Mouse (Mus musculus) liver, embryonic 11.5 days (tissue): Measurements from ENCODE around the gene Rtn3. TPM values are rescaled to one million over a fixed set of nuclear protein-coding genes. Genes with fewer than 3 reads are reported as not detected.

Source experiments
- ATAC-seq: fragments of 200-750 bp; cut with Nextera tagmentation; replicated peaks from 2 replicates; pipeline ENCODE4 v1.8.0; 2017; ENCODE audit warnings: moderate number of reproducible peaks, mild to moderate bottlenecking, moderate TSS enrichment, moderate library complexity; ENCODE audit not compliant: low FRiP score
- DNase-seq: peaks from one replicate; pipeline ENCODE4 v3.0.0-alpha.2; 2017; ENCODE audit warnings: low spot score
- H3K27ac ChIP-seq: fragments of 300-500 bp; sonication (generic); 2 replicates; pipeline ENCODE4 v1.5.1; 2014; ENCODE audit warnings: mild to moderate bottlenecking, low read depth, low read length, control low read depth
- H3K27me3 ChIP-seq: fragments of 300-500 bp; sonication (generic); replicated peaks from 2 replicates; pipeline ENCODE4 v1.6.1; 2014; ENCODE audit warnings: low read length, mixed read lengths; ENCODE audit not compliant: control insufficient read depth, insufficient read depth
- H3K36me3 ChIP-seq: fragments of 300-500 bp; sonication (generic); 2 replicates; pipeline ENCODE4 v1.6.1; 2014; ENCODE audit warnings: mild to moderate bottlenecking, low read length, moderate library complexity, mixed read lengths; ENCODE audit not compliant: control insufficient read depth, insufficient read depth
- H3K4me1 ChIP-seq: fragments of 300-500 bp; sonication (generic); replicated peaks from 2 replicates; pipeline ENCODE4 v1.6.1; 2014; ENCODE audit warnings: low read length, mixed read lengths; ENCODE audit not compliant: control insufficient read depth, insufficient read depth
- H3K4me2 ChIP-seq: fragments of 300-500 bp; sonication (generic); 2 replicates; pipeline ENCODE4 v1.6.1; 2014; ENCODE audit warnings: mild to moderate bottlenecking, control low read depth, moderate library complexity
- H3K4me3 ChIP-seq: fragments of 300-500 bp; sonication (generic); 2 replicates; pipeline ENCODE4 v1.5.1; 2014; ENCODE audit warnings: low read depth, low read length, control low read depth
- H3K9ac ChIP-seq: fragments of 300-500 bp; sonication (generic); 2 replicates; pipeline ENCODE4 v1.6.1; 2014; ENCODE audit warnings: low read depth, low read length, control low read depth
- H3K9me3 ChIP-seq: fragments of 300-500 bp; sonication (generic); 2 replicates; pipeline ENCODE4 v1.6.1; 2016; ENCODE audit warnings: low read length, inconsistent platforms, mixed read lengths; ENCODE audit not compliant: control insufficient read depth
- WGBS: fragments of 180-500 bp; shearing (Covaris S2); extraction: QIAGEN DNeasy Blood & Tissue Kit; methylation state at CpG from one replicate; pipeline ENCODE4 v1.1.7; 2014; 5-methylcytosine and 5-hydroxymethylcytosine counted together
- polyA plus RNA-seq: library from polyadenylated mRNA; unstranded; fragments of >200 nt; fragmentation: Nextera tagmentation; extraction: Ambion mirVana; gene quantifications from 2 replicates; pipeline ENCODE4 v1.2.1, GENCODE M21; 2014

The Rtn3 gene
- polyA plus RNA-seq, 1 experiment from 2014 or later, result 77.3 TPM

DNA sequence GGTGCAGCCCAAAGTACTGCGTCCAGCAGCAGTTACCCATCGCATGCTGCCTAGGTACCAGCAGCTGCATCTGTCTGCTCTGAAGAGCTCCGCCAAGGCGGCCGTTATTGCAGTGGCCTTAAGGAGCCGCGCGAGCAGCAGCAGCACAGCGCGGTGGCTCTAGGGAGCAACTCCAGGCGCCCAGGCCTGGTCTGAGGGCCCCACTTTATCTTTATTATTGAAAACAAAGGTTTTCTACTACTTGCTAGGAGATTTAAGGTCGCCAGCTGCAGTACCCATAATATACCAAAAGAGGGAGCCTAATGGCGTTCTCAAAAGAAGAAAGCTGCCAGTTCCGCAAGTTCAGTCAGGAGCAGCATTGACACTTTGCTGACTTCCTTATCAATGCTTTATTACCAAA is 41.6 kb downstream of the Rtn3 start:
- DNase-seq (no peak), ATAC-seq (no peak)
- no peak overlapping the region for H3K4me2 ChIP-seq
- H3K9ac ChIP-seq, result no peak overlapping the region
- 0 out of 2 replicates have a peak, but pooled peaks cover 3% of the 10 kb centered on the region for H3K4me1 ChIP-seq
- WGBS, result 65% methylated on average over 14 of the region's 14 CpGs
- no peaks in the 10 kb centered on the region for H3K9me3 ChIP-seq
- no peaks in the 10 kb centered on the region for H3K27me3 ChIP-seq
- H3K27ac ChIP-seq, result no peak overlapping the region
- no peak overlapping the region for H3K4me3 ChIP-seq
- peaks cover 5% of the 10 kb centered on the region; the same call in 1 of the 2 replicates for H3K36me3 ChIP-seq

DNA sequence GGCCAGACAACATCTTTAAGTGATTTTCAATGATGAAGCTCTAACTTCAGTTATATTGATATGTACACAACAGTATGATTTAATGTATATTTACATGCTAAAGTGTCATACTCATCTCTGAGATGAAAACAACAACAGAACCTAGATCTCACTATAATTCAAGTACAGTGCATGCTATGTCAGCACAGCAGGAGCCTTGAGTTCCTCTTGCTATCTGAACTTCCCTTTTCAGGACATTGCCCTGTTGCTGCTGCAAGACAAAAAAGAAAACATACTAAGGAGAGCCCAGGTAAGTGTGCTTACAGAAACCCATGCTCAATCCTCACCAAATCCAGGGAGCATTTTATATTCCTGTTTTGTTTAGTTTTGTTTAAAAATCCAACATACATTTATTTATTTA is 44.8 kb downstream of the Rtn3 start:
- H3K4me3 ChIP-seq, result no peak overlapping the region
- ATAC-seq, result no peak
- H3K4me2 ChIP-seq, result no peak overlapping the region
- no peak overlapping the region for H3K27ac ChIP-seq
- H3K36me3 ChIP-seq, result peaks cover 6% of the 10 kb centered on the region; the same call in 1 of the 2 replicates
- no peak for DNase-seq
- no peaks in the 10 kb centered on the region for H3K27me3 ChIP-seq
- no peaks in the 10 kb centered on the region for H3K9me3 ChIP-seq
- H3K9ac ChIP-seq, result no peak overlapping the region
- H3K4me1 ChIP-seq, result 0 out of 2 replicates have a peak, but pooled peaks cover 3% of the 10 kb centered on the region

DNA sequence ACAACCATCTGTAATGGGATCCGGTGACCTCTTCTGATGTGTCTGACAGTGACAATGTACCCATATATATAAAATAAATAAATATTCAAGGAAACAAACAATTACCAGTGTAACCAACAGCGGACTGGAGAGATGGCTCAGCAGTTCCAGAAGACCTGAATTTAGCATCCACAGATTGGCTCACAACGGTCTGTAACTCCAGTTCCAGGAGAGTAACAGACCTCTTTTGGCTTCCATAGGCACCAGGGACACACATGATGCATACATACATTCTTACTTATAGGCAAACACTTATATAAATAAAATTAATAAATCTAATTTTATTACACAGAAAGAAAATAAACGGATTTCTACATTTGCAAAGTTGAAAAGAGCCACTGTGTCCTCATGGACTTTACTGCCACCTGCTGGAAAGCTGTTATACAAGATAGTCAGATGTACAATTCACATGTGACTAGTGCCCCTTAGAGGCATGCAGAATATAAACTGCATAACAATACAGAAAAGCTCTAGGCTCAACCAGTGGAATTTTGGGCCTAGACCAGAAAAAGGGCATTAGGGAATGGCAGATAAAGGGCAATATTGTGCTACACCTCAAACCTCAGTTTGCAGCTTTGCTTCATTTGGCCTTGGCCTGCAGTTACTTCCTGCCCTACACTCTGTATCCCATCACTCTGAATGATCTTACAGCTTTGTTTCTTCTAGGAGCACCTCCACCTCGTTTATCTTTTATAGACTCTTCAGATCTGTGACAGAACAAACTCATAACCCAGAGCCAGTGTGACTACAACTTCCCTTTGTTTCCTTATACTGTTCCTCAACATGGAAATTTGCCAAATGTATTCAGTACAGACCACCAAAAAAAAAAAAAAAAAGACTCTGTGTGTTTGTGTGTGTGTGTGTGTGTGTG is 46.8 kb downstream of the Rtn3 start:
- no peak overlapping the region for H3K4me2 ChIP-seq
- H3K9me3 ChIP-seq, result no peaks in the 10 kb centered on the region
- no peak overlapping the region for H3K27ac ChIP-seq
- DNase-seq (no peak), ATAC-seq (no peak)
- no peaks in the 10 kb centered on the region for H3K27me3 ChIP-seq
- H3K9ac ChIP-seq, result no peak overlapping the region
- WGBS, result 79% methylated on average over 5 of the region's 5 CpGs
- 0 out of 2 replicates have a peak, but pooled peaks cover under 1% of the 10 kb centered on the region for H3K4me1 ChIP-seq
- H3K36me3 ChIP-seq, result peaks cover 21% of the 10 kb centered on the region
- no peak overlapping the region for H3K4me3 ChIP-seq

DNA sequence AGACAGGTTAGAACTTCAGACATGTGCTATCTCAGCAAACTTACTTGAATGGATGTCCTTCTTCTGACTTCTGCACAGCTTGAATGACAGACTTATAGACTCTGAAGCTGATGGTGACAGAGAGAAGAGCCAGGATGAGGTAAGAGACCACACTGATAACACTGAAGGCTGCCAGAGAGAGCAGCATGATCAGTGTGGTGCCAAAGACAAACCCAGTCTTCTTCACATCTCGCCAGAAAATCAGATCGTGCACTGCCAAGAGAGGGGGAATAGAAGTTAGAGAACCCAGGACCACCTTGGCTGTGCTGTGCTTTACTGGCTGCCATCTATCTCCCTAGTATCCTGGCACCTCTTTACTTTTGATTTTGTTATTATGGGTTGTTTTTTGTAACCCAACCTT is 48.2 kb downstream of the Rtn3 start:
- Histone ChIP-seq H3K4me3 (no peak overlapping the region), H3K27ac (no peak overlapping the region), H3K4me2 (no peak overlapping the region), H3K27me3 (no peaks in the 10 kb centered on the region), H3K9me3 (no peaks in the 10 kb centered on the region), H3K36me3 (peaks cover 30% of the 10 kb centered on the region), H3K4me1 (no peaks in the 10 kb centered on the region), H3K9ac (no peak overlapping the region)
- DNase-seq (no peak), ATAC-seq (no peak)
- 89% methylated on average over 2 of the region's 2 CpGs for WGBS

DNA sequence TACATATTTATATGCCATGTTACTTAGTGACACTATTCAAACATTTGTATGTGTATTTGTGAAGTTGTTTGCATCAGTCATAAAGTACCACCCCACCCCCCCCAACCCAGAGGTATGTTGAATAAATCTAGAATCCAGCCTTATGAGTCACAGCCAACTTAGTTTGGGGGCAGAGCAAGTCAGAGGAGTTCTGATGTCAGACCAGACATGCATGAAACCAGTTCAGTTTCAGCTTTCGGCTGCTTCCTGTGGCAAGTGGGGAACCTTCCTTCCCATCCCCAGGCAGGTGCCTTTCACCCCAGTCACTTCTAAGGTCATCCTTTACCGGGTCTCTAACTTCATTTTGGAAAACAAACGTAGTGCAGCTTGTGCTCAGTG is 57.7 kb downstream of the Rtn3 start:
- peaks cover 43% of the 10 kb centered on the region for H3K36me3 ChIP-seq
- ATAC-seq, result no peak
- H3K4me3 ChIP-seq, result no peak overlapping the region
- H3K9ac ChIP-seq, result no peak overlapping the region
- no peak for DNase-seq
- H3K27me3 ChIP-seq, result no peaks in the 10 kb centered on the region; the same call in 1 of the 2 replicates
- H3K4me1 ChIP-seq, result peaks cover 32% of the 10 kb centered on the region
- H3K27ac ChIP-seq, result no peak overlapping the region
- 73% methylated on average over 3 of the region's 3 CpGs for WGBS
- H3K9me3 ChIP-seq, result no peaks in the 10 kb centered on the region
- H3K4me2 ChIP-seq, result no peak overlapping the region

DNA sequence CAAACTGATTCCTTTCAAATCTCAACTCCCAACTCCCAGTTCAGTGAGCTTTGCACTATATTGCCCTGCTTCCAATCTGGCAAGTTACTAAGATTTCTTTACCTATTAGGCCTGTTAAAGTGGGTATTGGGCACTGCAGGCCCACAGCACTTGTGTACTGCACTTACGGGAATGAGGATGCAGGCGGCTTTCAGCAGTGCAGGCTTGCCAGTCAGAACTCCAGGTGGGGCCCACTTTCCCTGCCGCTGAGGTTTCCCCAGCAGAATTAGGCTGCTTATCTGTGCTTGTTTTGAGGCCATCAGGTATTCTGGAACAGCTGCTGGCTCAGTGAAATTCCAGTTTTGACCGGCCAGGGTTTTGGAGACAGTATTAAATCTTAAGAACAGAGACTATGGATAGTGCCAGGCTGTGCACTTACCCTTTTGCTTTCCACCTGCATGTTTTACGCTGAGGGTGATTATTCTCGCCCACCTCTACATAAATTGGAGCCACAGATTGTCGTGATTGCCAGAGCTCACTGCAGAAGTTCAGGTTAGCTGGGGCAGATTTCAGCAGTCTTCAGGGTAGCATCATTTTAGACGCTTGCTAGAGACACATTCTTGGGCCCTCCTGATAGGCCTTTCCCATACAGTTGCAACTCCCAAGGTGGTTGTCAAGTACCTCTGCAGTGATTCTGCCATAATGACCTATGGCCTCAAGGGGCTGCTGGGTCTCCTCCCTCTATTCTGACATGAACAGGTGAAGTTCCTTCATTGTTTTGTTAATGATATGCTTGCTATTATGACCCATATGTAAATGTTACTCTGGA is 58.3 kb downstream of the Rtn3 start:
- Histone ChIP-seq H3K36me3 (peaks cover 45% of the 10 kb centered on the region), H3K9me3 (no peaks in the 10 kb centered on the region), H3K4me2 (no peak overlapping the region), H3K4me3 (no peak overlapping the region), H3K4me1 (peaks cover 38% of the 10 kb centered on the region), H3K27ac (no peak overlapping the region), H3K27me3 (no peaks in the 10 kb centered on the region; the same call in 1 of the 2 replicates), H3K9ac (no peak overlapping the region)
- ATAC-seq (no peak), DNase-seq (no peak)
- WGBS, result 73% methylated on average over 8 of the region's 8 CpGs

DNA sequence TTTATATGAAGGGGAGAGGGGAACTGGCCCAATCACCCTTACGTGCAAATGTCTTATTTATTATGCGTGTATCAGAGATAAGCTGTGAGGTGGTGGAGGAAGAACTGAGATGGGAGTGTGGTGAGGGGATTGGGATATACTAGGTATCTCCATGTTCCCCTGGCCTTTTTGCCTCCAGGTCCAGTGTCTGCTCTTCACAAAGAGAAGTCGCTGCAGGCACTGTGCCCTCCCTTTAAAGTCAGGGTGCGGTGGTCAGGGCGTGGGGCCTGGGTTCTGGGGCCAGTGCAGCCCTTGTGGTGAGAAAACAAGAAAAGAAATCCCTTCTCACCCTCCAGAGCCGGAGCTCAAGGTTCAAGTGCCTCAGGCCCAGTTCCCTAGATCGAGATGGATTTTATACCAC is 59.0 kb downstream of the Rtn3 start:
- DNase-seq, result no peak
- Histone ChIP-seq H3K9me3 (no peaks in the 10 kb centered on the region), H3K9ac (no peak overlapping the region), H3K27ac (no peak overlapping the region), H3K4me3 (no peak overlapping the region), H3K27me3 (no peaks in the 10 kb centered on the region; the same call in 1 of the 2 replicates), H3K4me1 (peaks cover 44% of the 10 kb centered on the region), H3K4me2 (no peak overlapping the region), H3K36me3 (peaks cover 47% of the 10 kb centered on the region)
- WGBS, result 84% methylated on average over 7 of the region's 7 CpGs
- ATAC-seq, result no peak

DNA sequence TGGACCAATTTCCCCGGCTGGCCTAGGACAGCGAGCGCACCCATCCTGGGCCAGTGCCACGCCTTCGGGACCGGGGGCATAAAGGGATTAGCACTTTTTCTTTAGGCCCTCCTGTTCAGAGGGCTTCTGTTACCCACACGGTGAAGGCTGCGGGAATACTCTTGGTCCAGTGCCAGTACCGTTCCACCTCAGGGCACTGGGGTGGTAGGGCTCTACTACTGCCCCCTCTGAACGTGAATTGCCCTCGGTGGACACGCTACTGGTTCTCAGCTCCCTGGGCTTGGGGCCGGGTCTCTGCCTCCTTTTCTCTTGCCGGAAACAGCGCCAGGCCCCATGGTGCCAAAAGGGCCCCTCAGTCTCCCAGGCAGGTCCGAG is 59.4 kb downstream of the Rtn3 start:
- no peaks in the 10 kb centered on the region; the same call in 1 of the 2 replicates for H3K27me3 ChIP-seq
- peak overlapping the region; percentile 49; the same call in 1 of the 2 replicates for H3K4me2 ChIP-seq
- WGBS, result 59% methylated on average over 16 of the region's 16 CpGs
- ATAC-seq (no peak), DNase-seq (no peak)
- no peak overlapping the region for H3K9ac ChIP-seq
- H3K27ac ChIP-seq, result no peak overlapping the region
- peak overlapping the region; percentile 7; the same call in 1 of the 2 replicates for H3K4me3 ChIP-seq
- H3K4me1 ChIP-seq, result peaks cover 47% of the 10 kb centered on the region
- no peaks in the 10 kb centered on the region for H3K9me3 ChIP-seq
- peaks cover 47% of the 10 kb centered on the region for H3K36me3 ChIP-seq
